Comparison of ENCODE assay signal across 8 mouse cellular contexts in genomic region chr5:43234321-43235185, GRCm38 (mm10). TPM values are rescaled to one million over a fixed set of nuclear protein-coding genes. Genes with fewer than 3 reads are reported as not detected.
DNase-seq lines count a peak whose midpoint lies in the region; ATAC-seq and TF ChIP-seq lines count a peak whose summit lies in the region.

No protein-coding gene starts in this region.

- H3K4me3 ChIP-seq in kidney, embryonic 14.5 days (ENCODE audit: low read length), result peak overlapping the region; percentile 78
- H3K4me3 ChIP-seq in liver, embryonic 12.5 days, result peak overlapping the region; percentile 79
- peak overlapping the region; percentile 94 for H3K4me3 ChIP-seq in neural tube, embryonic 12.5 days
- peak overlapping the region; percentile 93 for H3K4me3 ChIP-seq in stomach, postnatal 0 days (ENCODE audit: low read depth, low read length)

- DNase-seq in 3134 (ENCODE audit: extremely low read depth, insufficient read length, low spot score), result peak; percentile 43
- DNase-seq in ZHBTc4 (ENCODE audit: low read depth, low spot score), result peak; percentile 67
- DNase-seq in embryo, embryonic 11 days, result peak; percentile 68
- peak; percentile 21 to 36 for DNase-seq in heart, adult 9 months (ENCODE audit: low spot score in 2 of 2)
- peak; percentile 65 for DNase-seq in stomach, postnatal 0 days (ENCODE audit: low spot score)

- H3K27me3 ChIP-seq in kidney, embryonic 14.5 days (ENCODE audit: control insufficient read depth, insufficient read depth, low read length), result peaks cover 17% of the 10 kb centered on the region
- peaks cover 50% of the 10 kb centered on the region for H3K27me3 ChIP-seq in liver, embryonic 12.5 days (replicated peaks)
- H3K27me3 ChIP-seq in neural tube, embryonic 12.5 days (replicated peaks), result no peaks in the 10 kb centered on the region
- H3K27me3 ChIP-seq in stomach, postnatal 0 days (ENCODE audit: control insufficient read depth, insufficient read depth, low read length), result no peaks in the 10 kb centered on the region

- peak overlapping the region; percentile 99 for H3K4me2 ChIP-seq in kidney, embryonic 14.5 days (replicated peaks; ENCODE audit: low read depth, low read length)
- H3K4me2 ChIP-seq in liver, embryonic 12.5 days, result peak overlapping the region; percentile 95
- peak overlapping the region; percentile 84 for H3K4me2 ChIP-seq in neural tube, embryonic 12.5 days (replicated peaks)
- peak overlapping the region; percentile 85 for H3K4me2 ChIP-seq in stomach, postnatal 0 days (replicated peaks; ENCODE audit: low read depth)

- H3K9ac ChIP-seq in kidney, embryonic 14.5 days (ENCODE audit: low read depth, low read length), result peak overlapping the region; percentile 80
- peak overlapping the region; percentile 88 for H3K9ac ChIP-seq in liver, embryonic 12.5 days
- H3K9ac ChIP-seq in neural tube, embryonic 12.5 days, result peak overlapping the region; percentile 97
- peak overlapping the region; percentile 96 for H3K9ac ChIP-seq in stomach, postnatal 0 days (ENCODE audit: low read length)

- no peak for TF ChIP-seq EP300 in stomach, postnatal 0 days (optimal IDR thresholded peaks at IDR 0.05)

- 0 out of 2 replicates have a peak, but pooled peaks have one; percentile 1 for TF ChIP-seq CTCF in stomach, postnatal 0 days (IDR thresholded peaks at IDR 0.05; ENCODE audit: low read depth)

- no peaks in the 10 kb centered on the region for H3K9me3 ChIP-seq in kidney, embryonic 14.5 days (ENCODE audit: control insufficient read depth, low read length)
- H3K9me3 ChIP-seq in liver, embryonic 12.5 days (replicated peaks), result no peaks in the 10 kb centered on the region
- no peaks in the 10 kb centered on the region for H3K9me3 ChIP-seq in neural tube, embryonic 12.5 days
- H3K9me3 ChIP-seq in stomach, postnatal 0 days (ENCODE audit: control insufficient read depth, low read length), result no peaks in the 10 kb centered on the region

- under 1% methylated on average over 66 of the region's 113 CpGs for WGBS in kidney, embryonic 14.5 days
- WGBS in liver, embryonic 12.5 days (ENCODE audit: insufficient replicate concordance), result under 1% methylated on average over 73 of the region's 113 CpGs
- WGBS in neural tube, embryonic 12.5 days, result under 1% methylated on average over 89 of the region's 113 CpGs
- under 1% methylated on average over 52 of the region's 113 CpGs for WGBS in stomach, postnatal 0 days

- no peaks in the 10 kb centered on the region for H3K4me1 ChIP-seq in kidney, embryonic 14.5 days (ENCODE audit: control insufficient read depth, insufficient read depth, low read length)
- H3K4me1 ChIP-seq in liver, embryonic 12.5 days, result peaks cover 31% of the 10 kb centered on the region
- peaks cover 6% of the 10 kb centered on the region; the same call in 1 of the 2 replicates for H3K4me1 ChIP-seq in neural tube, embryonic 12.5 days
- H3K4me1 ChIP-seq in stomach, postnatal 0 days (replicated peaks; ENCODE audit: control insufficient read depth, insufficient read depth), result no peaks in the 10 kb centered on the region

- H3K27ac ChIP-seq in kidney, embryonic 14.5 days (ENCODE audit: low read depth, low read length), result peak overlapping the region; percentile 90
- H3K27ac ChIP-seq in liver, embryonic 12.5 days, result peak overlapping the region; percentile 96
- H3K27ac ChIP-seq in neural tube, embryonic 12.5 days, result peak overlapping the region; percentile 96
- peak overlapping the region; percentile 99 for H3K27ac ChIP-seq in stomach, postnatal 0 days (replicated peaks)

- peak; percentile 24; the same call in 1 of the 2 replicates for ATAC-seq in kidney, embryonic 14.5 days (ENCODE audit: low FRiP score, low TSS enrichment)
- ATAC-seq in liver, embryonic 12.5 days, result peak; percentile 12; the same call in 1 of the 2 replicates
- peak; percentile 21 for ATAC-seq in neural tube, embryonic 12.5 days (ENCODE audit: low FRiP score, low read depth)
- peak; percentile 33; the same call in 1 of the 2 replicates for ATAC-seq in stomach, postnatal 0 days (ENCODE audit: low FRiP score, low TSS enrichment)

- H3K36me3 ChIP-seq in kidney, embryonic 14.5 days (ENCODE audit: control insufficient read depth, insufficient read depth, low read length), result no peaks in the 10 kb centered on the region
- no peaks in the 10 kb centered on the region for H3K36me3 ChIP-seq in liver, embryonic 12.5 days
- H3K36me3 ChIP-seq in neural tube, embryonic 12.5 days, result no peaks in the 10 kb centered on the region
- no peaks in the 10 kb centered on the region for H3K36me3 ChIP-seq in stomach, postnatal 0 days (ENCODE audit: control insufficient read depth, insufficient read depth, low read length)

RNA-seq across cellular contexts. Expression of gene Cpeb2, which starts 1.6 kb away (rescaled TPM):
- 0.60 and 1.1 TPM in 2 replicates for polyA plus RNA-seq in kidney, embryonic 14.5 days (2014; fragmentation: Nextera tagmentation; extraction: Ambion mirVana)
- polyA plus RNA-seq in liver, embryonic 12.5 days (2016; fragmentation: Nextera tagmentation; extraction: Ambion mirVana), result 0.72 and 0.91 TPM in 2 replicates
- 9.6 and 9.8 TPM in 2 replicates for polyA plus RNA-seq in neural tube, embryonic 12.5 days (2016; fragmentation: Nextera tagmentation; extraction: Ambion mirVana)
- 7.2 and 7.3 TPM in 2 replicates for polyA plus RNA-seq in stomach, postnatal 0 days (2015; fragmentation: Nextera tagmentation; extraction: Ambion mirVana)

Comparison
In these comparisons a context has a peak if more than half of its experiments do, and no peak if none do; other contexts are left out.
1. Peak in every context shown above with its lines: DNase-seq, ATAC-seq, H3K4me3 ChIP-seq and H3K27ac ChIP-seq.